Mouse (Mus musculus): ENCODE data around the gene Atp8b4. TPM values are rescaled to one million over a fixed set of nuclear protein-coding genes. Genes with fewer than 3 reads are reported as not detected.

Gene Atp8b4
- polyA plus RNA-seq, 1 experiment: not detected

GRCm38 (mm10) chr2:126287942-126288341, 212.5 kb downstream of the Atp8b4 start:
- no peak for TF ChIP-seq EP300 (IDR thresholded peaks at IDR 0.05; ENCODE audit: insufficient read depth, low read depth, low read length)
- no peak for TF ChIP-seq CTCF (IDR thresholded peaks at IDR 0.05; ENCODE audit: low read depth, low read length)
- TF ChIP-seq POLR2A (IDR thresholded peaks at IDR 0.05; ENCODE audit: insufficient read depth, low read length): no peak

GRCm38 (mm10) chr2:126286420-126286819, 214.1 kb downstream of the Atp8b4 start:
- Histone ChIP-seq H3K27me3 (ENCODE audit: control insufficient read depth, insufficient read depth, low read length, poor library complexity, severe bottlenecking) (no peaks in the 10 kb centered on the region; the same call in 1 of the 2 replicates), H3K4me3 (ENCODE audit: low read depth, low read length) (no peak overlapping the region), H3K9ac (ENCODE audit: low read depth, poor library complexity, severe bottlenecking) (no peak overlapping the region), H3K4me1 (ENCODE audit: control insufficient read depth, insufficient read depth, low read length) (no peaks in the 10 kb centered on the region), H3K27ac (ENCODE audit: insufficient read depth, low read length) (no peak overlapping the region), H3K36me3 (ENCODE audit: control insufficient read depth, insufficient read depth, low read length, poor library complexity, severe bottlenecking) (no peaks in the 10 kb centered on the region), H3K9me3 (replicated peaks; ENCODE audit: control insufficient read depth, insufficient read depth, low read length, poor library complexity, severe bottlenecking) (no peaks in the 10 kb centered on the region)
- TF ChIP-seq CTCF (IDR thresholded peaks at IDR 0.05; ENCODE audit: low read depth, low read length) (no peak), POLR2A (IDR thresholded peaks at IDR 0.05; ENCODE audit: insufficient read depth, low read length) (no peak)

More at GRCm38 (mm10) chr2:126287942-126288341, 212.5 kb downstream of the Atp8b4 start:
- Histone ChIP-seq H3K36me3 (ENCODE audit: control insufficient read depth, insufficient read depth, low read length, poor library complexity, severe bottlenecking) (no peaks in the 10 kb centered on the region), H3K27me3 (ENCODE audit: control insufficient read depth, insufficient read depth, low read length, poor library complexity, severe bottlenecking) (no peaks in the 10 kb centered on the region; the same call in 1 of the 2 replicates), H3K4me3 (ENCODE audit: low read depth, low read length) (no peak overlapping the region), H3K27ac (ENCODE audit: insufficient read depth, low read length) (no peak overlapping the region), H3K9ac (ENCODE audit: low read depth, poor library complexity, severe bottlenecking) (no peak overlapping the region), H3K9me3 (replicated peaks; ENCODE audit: control insufficient read depth, insufficient read depth, low read length, poor library complexity, severe bottlenecking) (no peaks in the 10 kb centered on the region), H3K4me1 (ENCODE audit: control insufficient read depth, insufficient read depth, low read length) (no peaks in the 10 kb centered on the region)

GRCm38 (mm10) chr2:126284071-126284470, 216.4 kb downstream of the Atp8b4 start:
- Histone ChIP-seq H3K27me3 (ENCODE audit: control insufficient read depth, insufficient read depth, low read length, poor library complexity, severe bottlenecking) (no peaks in the 10 kb centered on the region; the same call in 1 of the 2 replicates), H3K36me3 (ENCODE audit: control insufficient read depth, insufficient read depth, low read length, poor library complexity, severe bottlenecking) (no peaks in the 10 kb centered on the region), H3K4me1 (ENCODE audit: control insufficient read depth, insufficient read depth, low read length) (no peaks in the 10 kb centered on the region), H3K9me3 (replicated peaks; ENCODE audit: control insufficient read depth, insufficient read depth, low read length, poor library complexity, severe bottlenecking) (no peaks in the 10 kb centered on the region), H3K9ac (ENCODE audit: low read depth, poor library complexity, severe bottlenecking) (no peak overlapping the region), H3K27ac (ENCODE audit: insufficient read depth, low read length) (no peak overlapping the region), H3K4me3 (ENCODE audit: low read depth, low read length) (no peak overlapping the region)
- TF ChIP-seq EP300 (IDR thresholded peaks at IDR 0.05; ENCODE audit: insufficient read depth, low read depth, low read length) (no peak), POLR2A (IDR thresholded peaks at IDR 0.05; ENCODE audit: insufficient read depth, low read length) (no peak), CTCF (IDR thresholded peaks at IDR 0.05; ENCODE audit: low read depth, low read length) (no peak)

DNA sequence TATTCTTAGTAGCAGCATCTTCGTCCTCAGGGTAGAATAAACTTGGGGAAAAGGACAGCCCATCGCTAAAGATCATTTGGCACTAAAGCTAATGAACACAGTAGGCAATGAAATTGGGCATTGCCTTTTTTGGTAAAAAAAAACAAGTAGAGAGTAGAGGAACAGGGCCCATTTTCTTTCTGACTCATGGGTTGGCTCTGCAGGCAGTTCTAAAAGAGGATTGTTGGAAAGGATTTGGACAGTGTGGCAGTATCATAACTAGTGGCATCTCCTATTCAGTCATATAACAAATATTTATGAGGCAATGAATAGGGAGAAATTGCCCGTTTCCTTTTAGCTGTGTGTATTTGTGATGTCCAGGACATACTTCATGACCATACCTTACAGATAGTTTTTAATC, 217.4 kb downstream of the Atp8b4 start:
- no peaks in the 10 kb centered on the region; the same call in 1 of the 2 replicates for H3K27me3 ChIP-seq (ENCODE audit: control insufficient read depth, insufficient read depth, low read length, poor library complexity, severe bottlenecking)
- H3K36me3 ChIP-seq (ENCODE audit: control insufficient read depth, insufficient read depth, low read length, poor library complexity, severe bottlenecking): no peaks in the 10 kb centered on the region
- H3K4me3 ChIP-seq (ENCODE audit: low read depth, low read length): no peak overlapping the region
- no peak overlapping the region for H3K9ac ChIP-seq (ENCODE audit: low read depth, poor library complexity, severe bottlenecking)
- H3K4me1 ChIP-seq (ENCODE audit: control insufficient read depth, insufficient read depth, low read length): no peaks in the 10 kb centered on the region
- no peaks in the 10 kb centered on the region for H3K9me3 ChIP-seq (replicated peaks; ENCODE audit: control insufficient read depth, insufficient read depth, low read length, poor library complexity, severe bottlenecking)
- H3K27ac ChIP-seq (ENCODE audit: insufficient read depth, low read length): no peak overlapping the region
- TF ChIP-seq EP300 (IDR thresholded peaks at IDR 0.05; ENCODE audit: insufficient read depth, low read depth, low read length) (no peak), POLR2A (IDR thresholded peaks at IDR 0.05; ENCODE audit: insufficient read depth, low read length) (no peak), CTCF (IDR thresholded peaks at IDR 0.05; ENCODE audit: low read depth, low read length) (no peak)

DNA sequence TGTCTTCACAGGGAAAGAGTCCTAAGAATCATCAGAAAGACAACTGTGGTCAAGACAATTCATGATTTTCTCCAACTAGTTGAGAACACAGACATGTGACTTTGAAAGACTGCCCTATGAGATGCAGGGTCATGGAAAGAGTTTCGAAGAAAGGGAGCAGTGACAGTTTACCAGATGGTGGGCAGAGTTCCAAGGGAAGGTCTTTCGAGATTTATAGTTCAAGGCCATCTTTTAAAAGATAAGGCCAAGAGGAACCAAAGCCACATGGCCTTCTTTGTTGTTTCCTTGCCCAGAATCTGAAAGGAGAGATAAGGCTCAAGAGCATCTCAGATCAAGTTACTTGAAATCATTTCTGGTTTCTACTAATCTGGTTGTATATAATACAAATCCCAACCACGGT, 225.0 kb downstream of the Atp8b4 start:
- Histone ChIP-seq H3K9me3 (replicated peaks; ENCODE audit: control insufficient read depth, insufficient read depth, low read length, poor library complexity, severe bottlenecking) (no peaks in the 10 kb centered on the region), H3K9ac (ENCODE audit: low read depth, poor library complexity, severe bottlenecking) (no peak overlapping the region), H3K4me1 (ENCODE audit: control insufficient read depth, insufficient read depth, low read length) (no peaks in the 10 kb centered on the region), H3K27ac (ENCODE audit: insufficient read depth, low read length) (no peak overlapping the region), H3K36me3 (ENCODE audit: control insufficient read depth, insufficient read depth, low read length, poor library complexity, severe bottlenecking) (no peaks in the 10 kb centered on the region), H3K4me3 (ENCODE audit: low read depth, low read length) (no peak overlapping the region), H3K27me3 (ENCODE audit: control insufficient read depth, insufficient read depth, low read length, poor library complexity, severe bottlenecking) (no peaks in the 10 kb centered on the region)
- TF ChIP-seq CTCF (IDR thresholded peaks at IDR 0.05; ENCODE audit: low read depth, low read length) (no peak), EP300 (IDR thresholded peaks at IDR 0.05; ENCODE audit: insufficient read depth, low read depth, low read length) (no peak), POLR2A (IDR thresholded peaks at IDR 0.05; ENCODE audit: insufficient read depth, low read length) (no peak)

GRCm38 (mm10) chr2:126274826-126275405, 225.6 kb downstream of the Atp8b4 start:
- Histone ChIP-seq H3K27me3 (ENCODE audit: control insufficient read depth, insufficient read depth, low read length, poor library complexity, severe bottlenecking) (no peaks in the 10 kb centered on the region), H3K4me3 (ENCODE audit: low read depth, low read length) (no peak overlapping the region), H3K9ac (ENCODE audit: low read depth, poor library complexity, severe bottlenecking) (no peak overlapping the region), H3K36me3 (ENCODE audit: control insufficient read depth, insufficient read depth, low read length, poor library complexity, severe bottlenecking) (no peaks in the 10 kb centered on the region), H3K4me1 (ENCODE audit: control insufficient read depth, insufficient read depth, low read length) (no peaks in the 10 kb centered on the region), H3K9me3 (replicated peaks; ENCODE audit: control insufficient read depth, insufficient read depth, low read length, poor library complexity, severe bottlenecking) (no peaks in the 10 kb centered on the region), H3K27ac (ENCODE audit: insufficient read depth, low read length) (no peak overlapping the region)
- no peak for TF ChIP-seq POLR2A (IDR thresholded peaks at IDR 0.05; ENCODE audit: insufficient read depth, low read length)

All from ES-Bruce4 (cell line).